Mouse (Mus musculus) midbrain, embryonic 16.5 days (tissue): ENCODE measurements around the gene Rnf223. TPM values are rescaled to one million over a fixed set of nuclear protein-coding genes. Genes with fewer than 3 reads are reported as not detected.

Source experiments
- polyA plus RNA-seq: library from polyadenylated mRNA; unstranded; fragments of >200 nt; fragmentation: Nextera tagmentation; extraction: Ambion mirVana; gene quantifications from 2 replicates; pipeline ENCODE4 v1.2.1, GENCODE M21; 2015

Rnf223 gene
- polyA plus RNA-seq, 1 experiment from 2014 or later, result 0.54 TPM

Other genes with a start within 250 kb of the Rnf223 start
- gene Pusl1, start 238.7 kb upstream of the Rnf223 start, polyA plus RNA-seq, result 56.3 and 63.9 TPM in 2 replicates
- gene Acap3, start 238.7 kb upstream of the Rnf223 start, polyA plus RNA-seq, result 77.4 and 78.1 TPM in 2 replicates
- 109 and 110 TPM in 2 replicates for gene Ube2j2, start 186.7 kb upstream of the Rnf223 start, polyA plus RNA-seq
- 6.6 and 7.8 TPM in 2 replicates for gene C1qtnf12, start 168.2 kb upstream of the Rnf223 start, polyA plus RNA-seq
- gene B3galt6, start 137.9 kb upstream of the Rnf223 start, polyA plus RNA-seq, result 37.8 and 41.0 TPM in 2 replicates
- gene Sdf4, start 137.6 kb upstream of the Rnf223 start, polyA plus RNA-seq, result 112 and 114 TPM in 2 replicates
- gene Tnfrsf4, start 116.7 kb upstream of the Rnf223 start, polyA plus RNA-seq, result 0.91 TPM in 1 of 2 replicates, not detected in the other
- gene Tnfrsf18, start 104.3 kb upstream of the Rnf223 start, polyA plus RNA-seq, result 2.0 and 2.4 TPM in 2 replicates
- gene Ttll10, start 71.1 kb upstream of the Rnf223 start, polyA plus RNA-seq, result not detected in 2 replicates
- gene 9430015G10Rik, start 20.5 kb upstream of the Rnf223 start, polyA plus RNA-seq, result 34.3 and 38.6 TPM in 2 replicates
- gene Agrn, start 67.0 kb downstream of the Rnf223 start, polyA plus RNA-seq, result 126 and 129 TPM in 2 replicates
- 1.2 and 1.4 TPM in 2 replicates for gene Isg15, start 70.3 kb downstream of the Rnf223 start, polyA plus RNA-seq
- 3.7 and 4.2 TPM in 2 replicates for gene AW011738, start 72.8 kb downstream of the Rnf223 start, polyA plus RNA-seq
- gene Perm1, start 85.4 kb downstream of the Rnf223 start, polyA plus RNA-seq, result 2.0 and 2.7 TPM in 2 replicates
- 26.8 and 26.9 TPM in 2 replicates for gene Plekhn1, start 104.3 kb downstream of the Rnf223 start, polyA plus RNA-seq
- gene Noc2l, start 105.5 kb downstream of the Rnf223 start, polyA plus RNA-seq, result 48.6 and 50.9 TPM in 2 replicates
- gene Samd11, start 125.1 kb downstream of the Rnf223 start, polyA plus RNA-seq, result 4.4 and 4.9 TPM in 2 replicates
- not detected in 2 replicates for gene Vmn2r-ps159, start 200.6 kb downstream of the Rnf223 start, polyA plus RNA-seq